24 mouse cellular contexts compared by ENCODE assay signal in genomic region chr2:62388841-62389240, GRCm38 (mm10). TPM values are rescaled to one million over a fixed set of nuclear protein-coding genes. Genes with fewer than 3 reads are reported as not detected.
DNase-seq lines count a peak whose midpoint lies in the region; ATAC-seq lines count a peak whose summit lies in the region.
"Had no signal": no experiment of that assay in that cellular context is flagged by ENCODE, and none has a peak within 500 bp of the region (broad histone marks: within the 10 kb centered on the region; RNA-seq: fewer than 3 reads in every experiment).

No protein-coding gene starts in this region.

- intact Hi-C loops in left cerebral cortex, postnatal 4 days (cut with DNase I) = no loop called here

- no peak for DNase-seq in frontal cortex, postnatal 10 days (ENCODE audit: low spot score in 2 of 2)
- DNase-seq in left cerebral cortex, adult 11 months (ENCODE audit: low spot score) = peak; percentile 22
- DNase-seq in left cerebral cortex, postnatal 4 days = no peak
- DNase-seq in right cerebral cortex, adult 2 months (ENCODE audit: low spot score in 2 of 2) = peak; percentile 14 to 28
- no peak for DNase-seq in right cerebral cortex, postnatal 25 days
- DNase-seq in spleen, postnatal 4 days (ENCODE audit: low spot score in 2 of 2) = no peak
- no peak for DNase-seq in embryo, embryonic 11 days
- DNase-seq: adrenal gland, adult 8-10 months; cerebellum, adult 8-10 months; cerebellum, postnatal 25 days; gastrocnemius, postnatal 14 days; kidney, adult 2 months; kidney, postnatal 36 days; liver, embryonic 13.5 days; lung, embryonic 14.5 days; lung, postnatal 14 days; midbrain, embryonic 14.5 days; retina, postnatal 1 day; thymus, adult 2 months; thymus, postnatal 36 days had no signal

- peak; percentile 98 for ATAC-seq in frontal cortex, adult (ENCODE audit: low TSS enrichment)
- ATAC-seq: forebrain, embryonic 14.5 days; hindbrain, postnatal 0 days; intestine, embryonic 15.5 days had no signal

RNA-seq across cellular contexts. Expression of gene Dpp4, which starts 23.2 kb away (rescaled TPM):
- total RNA-seq in left cerebral cortex, postnatal 4 days (2021) = 1 to 10 TPM; 2.4 to 3.7 TPM

Comparison
In these comparisons a context has a peak if more than half of its experiments do, and no peak if none do; other contexts are left out.
1. DNase-seq: peak in left cerebral cortex, adult 11 months (single experiment) and right cerebral cortex, adult 2 months (2 of 2); none in frontal cortex, postnatal 10 days (0 of 2), left cerebral cortex, postnatal 4 days (single experiment), right cerebral cortex, postnatal 25 days (single experiment), spleen, postnatal 4 days (0 of 2) and embryo, embryonic 11 days (single experiment).